ENCODE assay signal across 8 mouse cellular contexts in the genomic region with DNA sequence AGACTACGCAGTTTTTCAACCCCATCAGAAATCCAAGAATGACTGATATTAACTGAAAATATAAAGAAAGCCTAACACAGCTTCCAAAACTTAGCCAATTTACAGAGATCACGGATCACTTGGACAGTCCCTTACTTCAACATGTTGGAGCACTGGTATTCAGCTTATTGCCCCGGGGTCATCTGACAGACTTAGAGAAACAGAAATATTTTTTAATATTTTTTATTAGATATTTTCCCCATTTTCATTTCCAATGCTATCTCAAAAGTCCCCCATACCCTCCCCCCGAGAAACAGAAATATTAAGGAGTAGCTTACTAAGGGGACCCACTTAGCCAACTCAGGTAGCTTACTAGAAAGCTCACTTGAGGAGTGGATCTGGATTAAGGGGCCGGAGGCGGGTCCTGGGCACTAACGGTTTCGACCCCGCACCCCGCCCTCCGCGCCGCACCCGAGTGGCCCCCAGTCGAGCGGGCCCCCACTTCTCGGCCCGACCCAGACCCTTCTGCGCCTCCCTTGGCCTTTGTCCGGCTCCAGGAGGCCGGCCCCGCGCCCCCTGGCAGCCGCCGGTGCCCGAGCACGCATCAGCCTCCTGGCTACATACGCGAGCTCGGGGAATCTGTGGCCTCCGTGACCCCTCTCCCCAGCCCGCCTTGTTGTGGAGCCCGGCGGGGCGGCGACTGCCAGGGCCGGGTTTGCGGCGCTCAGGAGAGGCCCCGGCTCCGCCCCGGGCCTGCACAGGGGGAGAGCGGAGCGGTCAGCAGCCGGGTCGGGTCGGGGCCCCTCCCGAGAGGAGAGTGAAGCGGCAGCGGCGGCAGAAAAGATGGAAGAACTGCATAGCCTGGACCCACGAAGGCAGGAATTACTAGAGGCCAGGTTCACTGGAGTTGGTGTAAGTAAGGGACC. TPM values are rescaled to one million over a fixed set of nuclear protein-coding genes. Genes with fewer than 3 reads are reported as not detected.
DNase-seq lines count a peak whose midpoint lies in the region; ATAC-seq and TF ChIP-seq lines count a peak whose summit lies in the region.
"Not testable (repeated sequence)": the region's sequence is repeated elsewhere in the genome, so short reads cannot be mapped to it uniquely, and the experiment has no call there.

No protein-coding gene starts in this region.

- intact Hi-C loops in gastrocnemius, adult 2 months (cut with DNase I): not testable (repeated sequence)

- peak; percentile 33 for DNase-seq in adrenal gland, adult 8-10 months
- peak; percentile 79 for DNase-seq in embryo, embryonic 10.5 days (ENCODE audit: low spot score)
- DNase-seq in gastrocnemius, adult 2 months: peak; percentile 63
- peak; percentile 84 for DNase-seq in hindbrain, embryonic 10.5 days (ENCODE audit: low spot score)
- DNase-seq in kidney, postnatal 36 days: peak; percentile 28 to 62
- DNase-seq in lung, adult 2 months: peak; percentile 17
- peak; percentile 81 for DNase-seq in neural tube, embryonic 11.5 days (ENCODE audit: low spot score)
- DNase-seq in thymus, adult 2 months: not testable (repeated sequence)

- H3K9ac ChIP-seq in neural tube, embryonic 11.5 days (ENCODE audit: low read length): peak overlapping the region; percentile 94

- 6% methylated on average over 52 of the region's 52 CpGs for WGBS in hindbrain, embryonic 10.5 days
- WGBS in lung, adult 2 months: 8% methylated on average over 52 of the region's 52 CpGs
- WGBS in neural tube, embryonic 11.5 days: 7% methylated on average over 52 of the region's 52 CpGs
- 12% methylated on average over 52 of the region's 52 CpGs for WGBS in thymus, adult 2 months

- TF ChIP-seq CTCF in gastrocnemius, adult 2 months (IDR thresholded peaks at IDR 0.05); lung, adult 2 months (IDR thresholded peaks at IDR 0.05; ENCODE audit: insufficient read depth, low read length); thymus, adult 2 months (IDR thresholded peaks at IDR 0.05; ENCODE audit: borderline replicate concordance, control insufficient read depth, extremely low read depth, insufficient read depth, low read length, poor library complexity): not testable (repeated sequence)

- peak; percentile 98 for ATAC-seq in neural tube, embryonic 11.5 days (ENCODE audit: insufficient read depth, low FRiP score, low TSS enrichment)

- H3K4me1 ChIP-seq in hindbrain, embryonic 10.5 days (replicated peaks); lung, adult 2 months (ENCODE audit: control insufficient read depth, insufficient read depth, low read length); neural tube, embryonic 11.5 days (ENCODE audit: control insufficient read depth, insufficient read depth, low read length); thymus, adult 2 months (replicated peaks; ENCODE audit: control insufficient read depth, insufficient read depth, low read length): not testable (repeated sequence)

- TF ChIP-seq POLR2A in lung, adult 2 months (IDR thresholded peaks at IDR 0.05; ENCODE audit: borderline replicate concordance, extremely low read depth, low read depth, low read length); thymus, adult 2 months (IDR thresholded peaks at IDR 0.05; ENCODE audit: control insufficient read depth, extremely low read depth, insufficient read depth, low read length, poor library complexity): not testable (repeated sequence)

- H3K36me3 ChIP-seq in hindbrain, embryonic 10.5 days; neural tube, embryonic 11.5 days (ENCODE audit: control insufficient read depth, insufficient read depth, low read length); thymus, adult 2 months (ENCODE audit: control insufficient read depth, insufficient read depth, low read length): not testable (repeated sequence)

- peak overlapping the region; percentile 82 for H3K27ac ChIP-seq in gastrocnemius, adult 2 months
- H3K27ac ChIP-seq in hindbrain, embryonic 10.5 days: peak overlapping the region; percentile 93
- not testable (repeated sequence) for H3K27ac ChIP-seq in neural tube, embryonic 11.5 days (ENCODE audit: low read depth, low read length); thymus, adult 2 months (ENCODE audit: control insufficient read depth, insufficient read depth, low read length)

- peak overlapping the region; percentile 74 for H3K4me3 ChIP-seq in gastrocnemius, adult 2 months
- H3K4me3 ChIP-seq in hindbrain, embryonic 10.5 days: peak overlapping the region; percentile 60
- peak overlapping the region; percentile 9 for H3K4me3 ChIP-seq in lung, adult 2 months (replicated peaks; ENCODE audit: extremely low read depth, low read depth, low read length)
- H3K4me3 ChIP-seq in neural tube, embryonic 11.5 days (ENCODE audit: low read depth, low read length): peak overlapping the region; percentile 43
- H3K4me3 ChIP-seq in thymus, adult 2 months (ENCODE audit: control insufficient read depth, insufficient read depth, low read length): peak overlapping the region; percentile 26

- not testable (repeated sequence) for H3K27me3 ChIP-seq in hindbrain, embryonic 10.5 days (ENCODE audit: insufficient read depth, poor library complexity, severe bottlenecking); neural tube, embryonic 11.5 days (ENCODE audit: control insufficient read depth, insufficient read depth, low read length); thymus, adult 2 months (ENCODE audit: control insufficient read depth, insufficient read depth, low read length)

- H3K4me2 ChIP-seq in neural tube, embryonic 11.5 days (ENCODE audit: low read depth): peak overlapping the region; percentile 74

- not testable (repeated sequence) for H3K9me3 ChIP-seq in hindbrain, embryonic 10.5 days; neural tube, embryonic 11.5 days (ENCODE audit: control insufficient read depth, low read length)

RNA-seq across cellular contexts. Expression of gene Zfp982, which starts 49.3 kb away (rescaled TPM):
- total RNA-seq in adrenal gland, adult 8-10 months (2022): 10 to 100 TPM; 14.2 to 21.0 (median 17.1) TPM
- total RNA-seq in gastrocnemius, adult 2 months (2021): 1 to 10 TPM; 2.7 to 5.6 TPM
- 6.0 and 6.9 TPM in 2 replicates for polyA plus RNA-seq in hindbrain, embryonic 10.5 days (2016; fragmentation: Nextera tagmentation; extraction: Ambion mirVana)
- polyA plus RNA-seq in lung, adult 2 months (2012; rRNA removed): 0.15 and 0.31 TPM in 2 replicates
- polyA plus RNA-seq in neural tube, embryonic 11.5 days (2014; fragmentation: Nextera tagmentation; extraction: Ambion mirVana): 6.1 and 7.1 TPM in 2 replicates
- not detected in 2 replicates for polyA plus RNA-seq in thymus, adult 2 months (2012; rRNA removed)

Comparison
In these comparisons a context has a peak if more than half of its experiments do, and no peak if none do; other contexts are left out.
1. H3K4me3 ChIP-seq: peak in every context shown above with its lines; median percentile 74 in gastrocnemius, adult 2 months; 60 in hindbrain, embryonic 10.5 days; 43 in neural tube, embryonic 11.5 days; 26 in thymus, adult 2 months; 9 in lung, adult 2 months.